Mouse (Mus musculus): ENCODE results near the gene Mrpl4. TPM values are rescaled to one million over a fixed set of nuclear protein-coding genes. Genes with fewer than 3 reads are reported as not detected.
"Not testable (repeated sequence)": the region's sequence is repeated elsewhere in the genome, so short reads cannot be mapped to it uniquely, and the experiment has no call there.

The Mrpl4 gene
- total RNA-seq, 2 experiments from 2014 or later = 58.7 to 62.9 TPM

- intact Hi-C loops (cut with DNase I) = loop anchor here (2.0 to 5.0 kb wide), 3 partner anchors 41 to 105 kb away; partner anchors contain the start of genes Fdx1l, Gm38431, Gm49373 and Raver1
- peak; percentile 87 to 91 for DNase-seq (ENCODE audit: low spot score in 2 of 2)
These were observed 29.4 kb downstream of the Mrpl4 start, which contains the start of gene Icam5 for GRCm38 (mm10) chr9:21031896-21032351. Gene Icam5, plus strand, starts transcription at chr9:21032073.

DNA sequence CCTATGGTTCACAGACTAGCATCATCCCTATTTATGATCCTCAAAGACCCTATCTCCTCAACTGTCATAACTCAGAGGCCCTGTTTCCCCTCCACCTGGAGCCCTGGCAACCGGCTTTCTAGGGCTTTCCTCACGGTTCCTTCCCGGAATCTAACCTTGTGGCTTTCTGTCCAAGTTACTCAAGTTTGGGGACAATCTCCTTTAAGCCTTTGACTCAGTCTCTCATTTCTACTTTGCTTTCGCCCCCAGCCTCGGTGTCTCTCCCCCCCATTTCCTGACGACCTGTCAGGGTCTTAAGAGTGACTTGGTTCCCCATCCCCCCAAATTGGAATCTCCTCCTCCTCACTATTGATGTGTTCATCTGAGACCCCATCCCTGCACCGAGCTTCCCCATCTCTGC lies 30.0 kb downstream of the Mrpl4 start:
- intact Hi-C loops (cut with DNase I) = loop anchor here (2.0 to 5.0 kb wide), 3 partner anchors 40 to 105 kb away; partner anchors contain the start of genes Fdx1l, Gm38431, Gm49373 and Raver1
- no peak for DNase-seq (ENCODE audit: low spot score in 2 of 2)

GRCm38 (mm10) chr9:21033136-21033535 lies 30.6 kb downstream of the Mrpl4 start:
- intact Hi-C loops (cut with DNase I) = loop anchor here (2.0 to 5.0 kb wide), 3 partner anchors 40 to 104 kb away; partner anchors contain the start of genes Fdx1l, Gm38431, Gm49373 and Raver1
- peak; percentile 76 to 77 for DNase-seq (ENCODE audit: low spot score in 2 of 2)

DNA sequence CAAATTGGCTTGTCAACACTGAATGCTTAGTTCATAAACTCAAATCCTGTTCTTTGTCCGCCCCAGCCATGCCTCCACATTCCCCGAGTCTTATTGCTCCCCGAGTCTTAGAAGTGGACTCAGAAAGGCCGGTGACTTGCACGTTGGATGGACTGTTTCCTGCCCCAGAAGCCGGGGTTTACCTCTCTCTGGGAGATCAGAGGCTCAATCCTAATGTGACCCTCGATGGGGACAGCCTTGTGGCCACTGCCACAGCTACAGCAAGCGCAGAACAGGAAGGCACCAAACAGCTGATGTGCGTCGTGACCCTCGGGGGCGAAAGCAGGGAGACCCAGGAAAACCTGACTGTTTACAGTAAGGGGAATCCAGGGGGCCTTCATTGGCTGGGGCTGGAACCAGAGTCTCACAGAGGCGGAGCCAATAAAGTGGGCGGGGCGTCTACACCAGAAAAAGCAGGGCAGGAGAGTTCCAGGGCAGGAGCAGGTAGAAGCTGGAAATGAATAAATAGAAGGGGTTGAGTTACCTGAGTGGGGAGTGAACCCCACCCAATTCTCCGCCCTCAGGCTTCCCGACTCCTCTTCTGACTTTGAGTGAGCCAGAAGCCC lies 32.0 kb downstream of the Mrpl4 start:
- DNase-seq (ENCODE audit: low spot score in 2 of 2) = no peak
- intact Hi-C loops (cut with DNase I) = loop anchor here (5.0 kb wide), 2 partner anchors 58 to 103 kb away; partner anchors contain the start of genes Gm38431 and Raver1

DNA sequence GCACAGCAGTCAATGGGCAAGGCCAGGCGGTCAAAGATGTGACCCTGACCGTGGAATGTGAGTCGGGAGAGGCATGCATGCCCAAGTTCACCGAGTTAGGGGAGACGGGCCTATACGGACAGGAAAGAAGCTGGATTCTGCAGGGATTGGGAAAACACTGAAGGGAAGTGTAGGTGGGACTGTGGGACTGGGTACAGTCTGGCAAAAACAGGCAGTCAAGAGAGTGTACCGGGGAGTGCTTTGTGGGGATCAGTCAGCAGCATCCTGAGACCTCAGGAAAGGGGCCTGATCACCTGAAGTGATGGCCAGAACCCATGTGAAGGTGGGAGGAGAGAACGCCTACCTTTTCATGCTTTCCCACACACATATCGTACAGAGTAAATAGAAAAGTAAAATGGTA lies 33.0 kb downstream of the Mrpl4 start:
- no peak for DNase-seq (ENCODE audit: low spot score in 2 of 2)
- intact Hi-C loops (cut with DNase I) = no loop called here

DNA sequence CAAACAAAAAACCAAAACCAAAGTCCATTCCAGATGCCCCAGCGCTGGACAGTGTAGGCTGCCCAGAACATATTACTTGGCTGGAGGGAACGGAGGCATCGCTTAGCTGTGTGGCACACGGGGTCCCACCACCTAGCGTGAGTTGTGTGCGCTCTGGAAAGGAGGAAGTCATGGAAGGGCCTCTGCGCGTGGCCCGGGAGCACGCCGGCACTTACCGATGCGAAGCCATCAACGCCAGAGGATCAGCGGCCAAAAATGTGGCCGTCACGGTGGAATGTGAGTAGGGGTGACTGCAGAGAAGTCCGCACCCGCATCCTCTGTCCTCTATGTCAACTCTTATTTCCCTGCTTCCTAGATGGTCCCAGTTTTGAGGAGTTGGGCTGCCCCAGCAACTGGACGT lies 33.6 kb downstream of the Mrpl4 start:
- intact Hi-C loops (cut with DNase I) = no loop called here
- DNase-seq (ENCODE audit: low spot score in 2 of 2) = no peak

- DNase-seq (ENCODE audit: low spot score in 2 of 2) = no peak
- intact Hi-C loops (cut with DNase I) = no loop called here
These were observed 34.1 kb downstream of the Mrpl4 start for GRCm38 (mm10) chr9:21036666-21037065.

GRCm38 (mm10) chr9:21037481-21037891 lies 34.9 kb downstream of the Mrpl4 start:
- intact Hi-C loops (cut with DNase I) = no loop called here
- no peak for DNase-seq (ENCODE audit: low spot score in 2 of 2)

- intact Hi-C loops (cut with DNase I) = no loop called here
- no peak for DNase-seq (ENCODE audit: low spot score in 2 of 2)
These were observed 37.2 kb downstream of the Mrpl4 start for GRCm38 (mm10) chr9:21039779-21040178.

DNA sequence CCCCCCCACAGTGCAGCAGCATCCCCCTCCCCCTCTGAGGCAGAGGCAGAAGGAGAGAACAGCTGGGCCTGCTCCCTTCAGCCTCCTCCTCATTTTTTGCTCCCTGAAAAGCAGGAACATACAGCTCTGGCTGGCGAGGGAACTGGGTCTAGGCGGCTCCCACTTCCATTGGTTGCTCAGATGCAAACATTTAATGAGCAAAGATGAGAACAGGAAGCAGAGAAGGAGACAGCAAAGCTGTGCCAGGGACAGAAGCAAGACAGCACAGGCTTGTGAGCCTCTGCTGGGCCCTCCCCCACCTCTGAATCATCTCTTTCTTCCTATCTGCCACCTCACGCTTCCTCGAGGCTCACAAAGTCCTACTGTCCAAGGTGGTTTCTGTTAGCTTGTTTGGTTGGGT lies 38.8 kb downstream of the Mrpl4 start:
- peak; percentile 80 to 93 for DNase-seq (ENCODE audit: low spot score in 2 of 2)
- intact Hi-C loops (cut with DNase I) = no loop called here

DNA sequence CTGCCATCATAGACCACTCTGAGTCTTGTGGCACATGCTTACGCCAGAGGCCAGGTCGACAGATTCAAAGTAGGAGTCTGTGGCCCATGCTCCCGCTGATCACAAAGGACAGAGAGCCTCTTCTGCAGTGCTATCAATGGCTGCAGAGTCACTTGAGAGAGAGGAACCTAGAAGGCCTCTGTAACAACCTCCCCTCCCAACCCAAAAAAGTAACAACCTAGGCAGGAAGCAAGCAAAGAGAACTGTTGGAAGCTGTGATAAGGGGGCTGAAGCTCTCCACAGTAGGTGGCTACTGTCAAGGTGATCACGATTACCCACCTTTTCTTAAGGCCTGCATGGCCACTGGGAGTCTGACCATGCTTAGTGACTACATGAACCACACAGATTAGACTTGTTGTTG lies 41.0 kb downstream of the Mrpl4 start:
- intact Hi-C loops (cut with DNase I) = no loop called here
- no peak for DNase-seq (ENCODE audit: low spot score in 2 of 2)

DNA sequence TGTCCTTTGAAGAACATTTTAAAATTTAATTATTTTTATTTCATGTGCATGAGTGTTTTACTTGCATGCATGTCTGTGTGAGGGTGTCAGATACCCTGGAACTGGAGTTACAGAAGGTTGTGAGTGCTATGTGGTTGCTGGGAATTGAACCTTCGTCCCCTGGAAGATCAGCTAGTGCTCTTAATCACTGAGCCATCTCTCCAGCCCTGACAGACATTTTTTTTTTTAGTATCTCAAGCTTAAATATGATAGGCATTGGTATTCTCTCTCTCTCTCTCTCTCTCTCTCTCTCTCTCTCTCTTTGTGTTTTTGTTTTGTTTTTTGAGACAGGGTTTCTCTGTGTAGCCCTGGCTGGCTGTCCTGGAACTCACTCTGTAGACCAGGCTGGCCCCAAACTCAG lies 42.2 kb downstream of the Mrpl4 start:
- intact Hi-C loops (cut with DNase I); DNase-seq (ENCODE audit: low spot score in 2 of 2): not testable (repeated sequence)

DNA sequence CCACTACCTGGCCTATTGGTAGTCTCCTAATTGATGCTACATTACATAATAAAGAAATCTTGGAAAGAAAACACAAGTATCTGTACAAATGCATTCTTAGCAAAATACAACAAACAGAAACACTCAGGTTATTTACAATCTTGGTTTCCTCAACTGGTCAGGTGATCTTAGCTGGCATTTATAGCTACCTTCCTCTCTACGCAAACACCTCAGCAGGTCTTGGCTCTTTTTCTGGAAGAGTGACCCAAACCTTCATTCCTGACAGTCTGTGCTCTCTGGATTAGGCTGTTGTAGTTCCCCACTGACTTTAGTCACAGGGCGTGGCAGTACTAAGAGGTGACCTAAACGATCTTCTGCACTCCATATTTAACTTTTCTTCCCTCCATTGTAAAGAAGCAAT lies 42.7 kb downstream of the Mrpl4 start:
- intact Hi-C loops (cut with DNase I) = no loop called here
- no peak for DNase-seq (ENCODE audit: low spot score in 2 of 2)

GRCm38 (mm10) chr9:21051578-21051977 lies 49.0 kb downstream of the Mrpl4 start:
- no peak for DNase-seq (ENCODE audit: low spot score in 2 of 2)
- intact Hi-C loops (cut with DNase I) = no loop called here

Small RNA genes lying within 50 kb of the gene (microRNA-seq; reads per million reads assigned to microRNA genes)
- 0 reads per million in 2 experiments for gene Mir1900

Other genes starting within 250 kb of the Mrpl4 start
- 1 to 10 TPM; 1.8 to 1.9 TPM for gene Col5a3, start 187.7 kb upstream of the Mrpl4 start, total RNA-seq (2021)
- not detected for gene Rdh8, start 184.2 kb upstream of the Mrpl4 start, total RNA-seq (2021)
- 10 to 100 TPM; 54.4 to 57.9 TPM for gene A230050P20Rik, start 134.1 kb upstream of the Mrpl4 start, total RNA-seq (2021)
- 10 to 100 TPM; 10.3 to 11.1 TPM for gene Angptl6, start 123.0 kb upstream of the Mrpl4 start, total RNA-seq (2021)
- gene Ppan, start 114.6 kb upstream of the Mrpl4 start, total RNA-seq (2021) = 10 to 100 TPM; 22.8 to 25.7 TPM
- 100 to 1,000 TPM; 119 to 124 TPM for gene Eif3g, start 104.1 kb upstream of the Mrpl4 start, total RNA-seq (2021)
- 10 to 100 TPM; 39.9 to 43.6 TPM for gene Dnmt1, start 42.9 kb upstream of the Mrpl4 start, total RNA-seq (2021)
- gene S1pr2, start 26.0 kb upstream of the Mrpl4 start, total RNA-seq (2021) = 1 to 10 TPM; 1.6 to 1.8 TPM
- 1 to 10 TPM; 3.0 to 3.6 TPM for gene Icam1, start 13.2 kb downstream of the Mrpl4 start, total RNA-seq (2021)
- under 1 TPM in 1 of 2 experiments, not detected in 1; 0.86 TPM for gene Icam4, start 26.6 kb downstream of the Mrpl4 start, total RNA-seq (2021)
- 100 to 1,000 TPM; 294 to 307 TPM for gene Icam5, start 29.3 kb downstream of the Mrpl4 start, total RNA-seq (2021)
- 1 to 10 TPM in 1 of 2 experiments, not detected in 1; 1.8 TPM for gene Zglp1, start 64.4 kb downstream of the Mrpl4 start, total RNA-seq (2021)
- gene Gm49373, start 70.4 kb downstream of the Mrpl4 start, total RNA-seq (2021) = under 1 TPM; 0.72 to 0.90 TPM
- 10 to 100 TPM; 54.8 to 55.0 TPM for gene Fdx1l, start 70.9 kb downstream of the Mrpl4 start, total RNA-seq (2021)
- 1 to 10 TPM; 1.8 to 2.6 TPM for gene Gm38431, start 89.3 kb downstream of the Mrpl4 start, total RNA-seq (2021)
- gene Raver1, start 89.3 kb downstream of the Mrpl4 start, total RNA-seq (2021) = 10 to 100 TPM; 30.0 to 30.9 TPM
- 10 to 100 TPM; 11.7 to 12.0 TPM for gene Tyk2, start 128.5 kb downstream of the Mrpl4 start, total RNA-seq (2021)
- 100 to 1,000 TPM; 128 to 131 TPM for gene Cdc37, start 147.2 kb downstream of the Mrpl4 start, total RNA-seq (2021)
- gene Pde4a, start 163.0 kb downstream of the Mrpl4 start, total RNA-seq (2021) = 10 to 100 TPM; 76.2 to 79.6 TPM
- gene Keap1, start 236.6 kb downstream of the Mrpl4 start, total RNA-seq (2021) = 10 to 100 TPM; 47.2 to 50.5 TPM
- gene S1pr5, start 245.7 kb downstream of the Mrpl4 start, total RNA-seq (2021) = 1 to 10 TPM; 3.4 to 5.2 TPM

All from left cerebral cortex, postnatal 14 days (tissue).